Mouse (Mus musculus) naive thymus-derived CD4-positive, alpha-beta T cell, adult 2 months (primary cell): ENCODE data around the gene Dmc1.

Experiments
- DNase-seq: peaks from one replicate; pipeline ENCODE4 v3.0.0-alpha.2; 2011; ENCODE audit warnings: low read depth

The Dmc1 gene

DNA sequence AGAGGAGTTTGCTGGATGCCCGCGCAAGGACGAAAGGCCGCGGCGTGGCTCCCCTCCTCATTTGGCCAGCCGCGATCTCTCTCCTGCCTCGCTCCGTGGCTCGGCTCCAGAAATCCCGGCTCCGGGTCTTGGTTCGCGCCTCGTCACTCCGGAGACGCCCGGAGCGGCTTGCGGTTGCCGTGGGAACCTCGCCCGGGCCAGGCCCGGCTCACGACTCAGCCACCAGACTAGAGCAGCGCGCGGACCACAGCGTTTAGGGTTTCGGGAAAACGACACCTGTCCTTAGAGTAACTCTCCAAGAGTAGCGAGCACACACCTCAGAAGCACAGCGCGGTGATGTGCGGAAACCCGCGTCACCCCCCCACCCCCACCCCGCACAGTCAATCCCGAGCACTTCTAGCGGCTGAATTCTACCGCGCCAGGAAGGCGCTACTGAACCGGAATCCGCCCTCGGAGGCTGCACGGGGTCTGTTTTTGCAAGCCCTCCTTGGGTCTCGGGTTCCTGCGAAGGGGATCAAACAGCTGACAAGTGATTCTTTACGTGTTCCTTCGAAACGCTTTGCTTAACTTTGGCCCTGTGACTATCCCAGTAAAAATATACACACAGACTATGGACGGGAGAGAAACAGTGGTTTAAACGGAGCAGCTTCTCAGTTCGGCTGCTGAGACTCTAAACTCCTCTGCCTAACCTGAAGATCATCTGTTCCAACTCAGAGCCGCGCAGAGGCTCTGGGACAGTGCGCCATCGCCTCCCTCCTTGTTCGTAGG lies 93.2 kb downstream of the Dmc1 start:
- peak; percentile 23 for DNase-seq
